12 mouse cellular contexts compared by ENCODE assay signal in the genomic region with DNA sequence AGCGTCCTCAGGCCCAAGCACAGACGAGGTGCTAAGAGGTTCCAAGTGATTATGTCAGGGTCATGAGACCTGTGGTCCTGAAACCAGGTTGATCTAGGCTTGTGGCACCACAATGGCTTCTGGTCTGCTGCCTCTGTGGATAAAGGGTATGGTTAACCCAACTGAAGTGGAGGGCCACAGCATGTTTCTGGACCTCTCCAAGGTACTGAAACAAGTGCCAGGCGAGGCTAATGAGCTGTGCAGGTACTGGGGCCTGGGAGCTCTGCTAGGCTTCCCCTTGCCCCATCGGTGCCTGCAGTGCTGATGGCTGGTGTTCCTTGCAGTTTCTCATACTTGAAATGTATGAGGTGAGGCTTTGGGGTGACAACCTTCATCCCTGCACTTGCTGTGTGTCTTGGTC. TPM values are rescaled to one million over a fixed set of nuclear protein-coding genes. Genes with fewer than 3 reads are reported as not detected.
DNase-seq lines count a peak whose midpoint lies in the region; ATAC-seq lines count a peak whose summit lies in the region.
"Had no signal": no experiment of that assay in that cellular context is flagged by ENCODE, and none has a peak within 500 bp of the region (broad histone marks: within the 10 kb centered on the region; RNA-seq: fewer than 3 reads in every experiment).

No protein-coding gene starts in this region.

- ATAC-seq in forebrain, embryonic 13.5 days = no peak
- no peak for ATAC-seq in forebrain, embryonic 11.5 days (replicated peaks; ENCODE audit: low FRiP score)
- no peak for ATAC-seq in midbrain, embryonic 15.5 days (replicated peaks)
- ATAC-seq in neural tube, embryonic 15.5 days (ENCODE audit: low FRiP score) = no peak
- no peak for ATAC-seq in erythroblast, adult 5-6 weeks (replicated peaks; ENCODE audit: low FRiP score, poor library complexity, severe bottlenecking)

- H3K27me3 ChIP-seq in forebrain, embryonic 13.5 days = peaks cover 16% of the 10 kb centered on the region; the same call in 1 of the 2 replicates
- peaks cover 2% of the 10 kb centered on the region; the same call in 1 of the 2 replicates for H3K27me3 ChIP-seq in forebrain, embryonic 11.5 days (ENCODE audit: control insufficient read depth, insufficient read depth, low read length)
- no peaks in the 10 kb centered on the region for H3K27me3 ChIP-seq in midbrain, embryonic 15.5 days (replicated peaks)
- H3K27me3 ChIP-seq in midbrain, embryonic 10.5 days (ENCODE audit: low read depth, poor library complexity, severe bottlenecking) = peaks cover 54% of the 10 kb centered on the region
- no peaks in the 10 kb centered on the region for H3K27me3 ChIP-seq in neural tube, embryonic 15.5 days (replicated peaks)

- H3K4me1 ChIP-seq in forebrain, embryonic 13.5 days = peaks cover 85% of the 10 kb centered on the region
- H3K4me1 ChIP-seq in forebrain, embryonic 11.5 days (replicated peaks; ENCODE audit: control insufficient read depth, insufficient read depth, low read length) = peaks cover 16% of the 10 kb centered on the region
- H3K4me1 ChIP-seq in midbrain, embryonic 15.5 days = peaks cover 56% of the 10 kb centered on the region
- peaks cover 30% of the 10 kb centered on the region for H3K4me1 ChIP-seq in midbrain, embryonic 10.5 days
- peaks cover 82% of the 10 kb centered on the region for H3K4me1 ChIP-seq in neural tube, embryonic 15.5 days

- 46% methylated on average over 4 of the region's 4 CpGs for WGBS in forebrain, embryonic 13.5 days
- 47% methylated on average over 4 of the region's 4 CpGs for WGBS in forebrain, embryonic 11.5 days
- WGBS in midbrain, embryonic 15.5 days = 61% methylated on average over 4 of the region's 4 CpGs
- WGBS in midbrain, embryonic 10.5 days = 45% methylated on average over 4 of the region's 4 CpGs
- WGBS in neural tube, embryonic 15.5 days = 54% methylated on average over 4 of the region's 4 CpGs

- no peaks in the 10 kb centered on the region for H3K9me3 ChIP-seq in forebrain, embryonic 13.5 days (replicated peaks)
- H3K9me3 ChIP-seq in forebrain, embryonic 11.5 days (ENCODE audit: control insufficient read depth, low read length) = no peaks in the 10 kb centered on the region
- no peaks in the 10 kb centered on the region for H3K9me3 ChIP-seq in midbrain, embryonic 15.5 days
- no peaks in the 10 kb centered on the region for H3K9me3 ChIP-seq in midbrain, embryonic 10.5 days (replicated peaks)
- H3K9me3 ChIP-seq in neural tube, embryonic 15.5 days (replicated peaks) = no peaks in the 10 kb centered on the region

- H3K27ac ChIP-seq in forebrain, embryonic 13.5 days = peak overlapping the region; percentile 85
- H3K27ac ChIP-seq in forebrain, embryonic 11.5 days (ENCODE audit: low read depth, low read length) = no peak overlapping the region
- peak overlapping the region; percentile 27; the same call in 1 of the 2 replicates for H3K27ac ChIP-seq in midbrain, embryonic 15.5 days
- no peak overlapping the region for H3K27ac ChIP-seq in midbrain, embryonic 10.5 days (replicated peaks)
- H3K27ac ChIP-seq in neural tube, embryonic 15.5 days (replicated peaks) = peak overlapping the region; percentile 89

- no peak overlapping the region for H3K4me2 ChIP-seq in forebrain, embryonic 13.5 days
- no peak overlapping the region for H3K4me2 ChIP-seq in forebrain, embryonic 11.5 days (ENCODE audit: low read depth, low read length, severe bottlenecking)
- no peak overlapping the region for H3K4me2 ChIP-seq in midbrain, embryonic 15.5 days
- no peak overlapping the region for H3K4me2 ChIP-seq in neural tube, embryonic 15.5 days

- H3K4me3 ChIP-seq in forebrain, embryonic 13.5 days = no peak overlapping the region
- H3K4me3 ChIP-seq in forebrain, embryonic 11.5 days (ENCODE audit: low read depth, low read length) = no peak overlapping the region
- no peak overlapping the region for H3K4me3 ChIP-seq in midbrain, embryonic 15.5 days
- H3K4me3 ChIP-seq in midbrain, embryonic 10.5 days = no peak overlapping the region
- H3K4me3 ChIP-seq in neural tube, embryonic 15.5 days (replicated peaks) = no peak overlapping the region

- DNase-seq in forebrain, embryonic 11.5 days (ENCODE audit: low spot score) = no peak
- no peak for DNase-seq in midbrain, embryonic 10.5 days (ENCODE audit: low spot score)
- DNase-seq in heart, postnatal 10 days = peak; percentile 27 to 44
- DNase-seq in cerebellum, adult 11-12 months = no peak
- DNase-seq: cerebellum, postnatal 14 days; gastrocnemius, postnatal 10 days; kidney, postnatal 36 days; lung, adult 18-20 months had no signal

- H3K36me3 ChIP-seq in forebrain, embryonic 13.5 days (ENCODE audit: poor library complexity, severe bottlenecking) = no peaks in the 10 kb centered on the region
- no peaks in the 10 kb centered on the region for H3K36me3 ChIP-seq in forebrain, embryonic 11.5 days (ENCODE audit: control insufficient read depth, insufficient read depth, low read length)
- no peaks in the 10 kb centered on the region for H3K36me3 ChIP-seq in midbrain, embryonic 15.5 days (replicated peaks)
- H3K36me3 ChIP-seq in midbrain, embryonic 10.5 days = no peaks in the 10 kb centered on the region
- no peaks in the 10 kb centered on the region for H3K36me3 ChIP-seq in neural tube, embryonic 15.5 days

- intact Hi-C loops in heart, postnatal 10 days (cut with DNase I) = no loop called here

- H3K9ac ChIP-seq in forebrain, embryonic 13.5 days = no peak overlapping the region
- no peak overlapping the region for H3K9ac ChIP-seq in forebrain, embryonic 11.5 days (ENCODE audit: low read length)
- no peak overlapping the region for H3K9ac ChIP-seq in midbrain, embryonic 15.5 days
- no peak overlapping the region for H3K9ac ChIP-seq in neural tube, embryonic 15.5 days (replicated peaks)

RNA-seq across cellular contexts. Expression of a gene that starts 38.2 kb away (rescaled TPM):
- polyA plus RNA-seq in forebrain, embryonic 13.5 days (2015; fragmentation: Nextera tagmentation; extraction: Ambion mirVana) = 12.4 and 13.9 TPM in 2 replicates
- 6.0 and 7.0 TPM in 2 replicates for polyA plus RNA-seq in forebrain, embryonic 11.5 days (2014; fragmentation: Nextera tagmentation; extraction: Ambion mirVana)
- 20.2 and 21.4 TPM in 2 replicates for polyA plus RNA-seq in midbrain, embryonic 15.5 days (2015; fragmentation: Nextera tagmentation; extraction: Ambion mirVana)
- polyA plus RNA-seq in midbrain, embryonic 10.5 days (2016; fragmentation: Nextera tagmentation; extraction: Ambion mirVana) = 1.9 and 3.4 TPM in 2 replicates
- total RNA-seq in heart, postnatal 10 days (2021) = 10 to 100 TPM; 22.2 to 24.5 TPM
- polyA plus RNA-seq in neural tube, embryonic 15.5 days (2015; fragmentation: Nextera tagmentation; extraction: Ambion mirVana) = 14.4 and 16.8 TPM in 2 replicates
- 10.9 and 13.1 TPM in 2 replicates for total RNA-seq in erythroblast, adult 5-6 weeks (2015; ENCODE audit: low replicate concordance)
- total RNA-seq in erythroblast, adult 5-6 weeks (2017; ENCODE audit: low replicate concordance) = 10.9 and 13.8 TPM in 2 replicates

RNA-seq across cellular contexts. Expression of a gene that starts 38.2 kb away (rescaled TPM):
- polyA plus RNA-seq in forebrain, embryonic 13.5 days (2015; fragmentation: Nextera tagmentation; extraction: Ambion mirVana) = 15.4 and 17.4 TPM in 2 replicates
- 15.6 and 16.3 TPM in 2 replicates for polyA plus RNA-seq in forebrain, embryonic 11.5 days (2014; fragmentation: Nextera tagmentation; extraction: Ambion mirVana)
- polyA plus RNA-seq in midbrain, embryonic 15.5 days (2015; fragmentation: Nextera tagmentation; extraction: Ambion mirVana) = 16.4 and 18.3 TPM in 2 replicates
- 17.8 and 18.6 TPM in 2 replicates for polyA plus RNA-seq in midbrain, embryonic 10.5 days (2016; fragmentation: Nextera tagmentation; extraction: Ambion mirVana)
- total RNA-seq in heart, postnatal 10 days (2021) = 10 to 100 TPM; 27.1 to 28.6 TPM
- 15.2 and 20.3 TPM in 2 replicates for polyA plus RNA-seq in neural tube, embryonic 15.5 days (2015; fragmentation: Nextera tagmentation; extraction: Ambion mirVana)
- 3.3 TPM in 1 of 2 replicates, not detected in the other for total RNA-seq in erythroblast, adult 5-6 weeks (2015; ENCODE audit: low replicate concordance)
- 1.7 and 5.2 TPM in 2 replicates for total RNA-seq in erythroblast, adult 5-6 weeks (2017; ENCODE audit: low replicate concordance)

Comparison
In these comparisons a context has a peak if more than half of its experiments do, and no peak if none do; other contexts are left out.
1. H3K27ac ChIP-seq: peak in forebrain, embryonic 13.5 days (single experiment), midbrain, embryonic 15.5 days (single experiment) and neural tube, embryonic 15.5 days (single experiment); none in forebrain, embryonic 11.5 days (single experiment) and midbrain, embryonic 10.5 days (single experiment).
2. DNase-seq: peak in heart, postnatal 10 days (2 of 2); none in forebrain, embryonic 11.5 days (single experiment), midbrain, embryonic 10.5 days (single experiment) and cerebellum, adult 11-12 months (single experiment).